Mouse (Mus musculus) heart, embryonic 15.5 days (tissue): Measurements from ENCODE around the gene Dlk2. TPM values are rescaled to one million over a fixed set of nuclear protein-coding genes. Genes with fewer than 3 reads are reported as not detected.
A peak's percentile ranks its signal among the peaks of the same experiment; 100 is the strongest.

Source experiments
- ATAC-seq: fragments of 200-750 bp; cut with Nextera tagmentation; replicated peaks from 2 replicates; pipeline ENCODE4 v1.8.0; 2017; ENCODE audit warnings: low read depth, moderate TSS enrichment; ENCODE audit not compliant: insufficient number of reproducible peaks, insufficient read depth, low FRiP score
- H3K27ac ChIP-seq: fragments of 300-500 bp; sonication (generic); 2 replicates; pipeline ENCODE4 v1.5.1; 2015; ENCODE audit warnings: mild to moderate bottlenecking, inconsistent platforms
- H3K27me3 ChIP-seq: fragments of 300-500 bp; sonication (generic); 2 replicates; pipeline ENCODE4 v1.6.1; 2015; ENCODE audit warnings: inconsistent platforms
- H3K36me3 ChIP-seq: fragments of 300-500 bp; sonication (generic); 2 replicates; pipeline ENCODE4 v1.6.1; 2015; ENCODE audit warnings: mild to moderate bottlenecking, inconsistent platforms
- H3K4me1 ChIP-seq: fragments of 300-500 bp; sonication (generic); replicated peaks from 2 replicates; pipeline ENCODE4 v1.6.1; 2015; ENCODE audit warnings: inconsistent platforms
- H3K4me2 ChIP-seq: fragments of 300-500 bp; sonication (generic); 2 replicates; pipeline ENCODE4 v1.6.1; 2015; ENCODE audit warnings: inconsistent platforms, mild to moderate bottlenecking, moderate library complexity
- H3K4me3 ChIP-seq: fragments of 300-500 bp; sonication (generic); 2 replicates; pipeline ENCODE4 v1.5.1; 2015; ENCODE audit warnings: mild to moderate bottlenecking, inconsistent platforms
- H3K9ac ChIP-seq: fragments of 300-500 bp; sonication (generic); 2 replicates; pipeline ENCODE4 v1.6.1; 2015; ENCODE audit warnings: mild to moderate bottlenecking, inconsistent platforms
- H3K9me3 ChIP-seq: fragments of 300-500 bp; sonication (generic); replicated peaks from 2 replicates; pipeline ENCODE4 v1.6.1; 2016; ENCODE audit warnings: inconsistent platforms
- WGBS: fragments of 180-500 bp; shearing (Covaris S2); methylation state at CpG from one replicate; pipeline ENCODE4 v1.1.7; 2015; ENCODE audit warnings: mixed read lengths; 5-methylcytosine and 5-hydroxymethylcytosine counted together
- polyA plus RNA-seq: library from polyadenylated mRNA; unstranded; fragments of >200 nt; fragmentation: Nextera tagmentation; extraction: Ambion mirVana; gene quantifications from 2 replicates; pipeline ENCODE4 v1.2.1, GENCODE M21; 2015

Gene Dlk2
- polyA plus RNA-seq, 1 experiment from 2014 or later = 0.49 TPM

DNA sequence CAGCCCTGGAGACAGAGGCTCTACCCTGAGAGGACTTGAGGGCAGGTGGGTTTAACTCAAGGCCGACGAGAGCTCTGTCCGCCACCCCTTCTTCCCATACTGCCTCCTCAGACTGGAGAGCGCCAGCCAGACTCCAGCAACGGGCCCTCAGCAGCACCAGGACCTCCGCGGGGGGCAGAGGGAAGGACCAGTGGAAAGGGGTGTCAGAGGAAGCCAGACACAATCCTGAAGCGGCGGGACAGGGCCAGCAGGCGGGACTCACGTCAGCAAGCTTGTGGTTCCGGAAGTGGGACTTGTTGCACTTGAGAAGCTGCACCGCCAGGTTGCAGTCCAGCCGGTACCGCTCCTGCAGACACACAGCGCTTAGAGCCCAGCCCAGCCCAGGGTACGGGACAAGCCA is 37.5 kb upstream of the Dlk2 start:
- Histone ChIP-seq H3K36me3 (peaks cover 59% of the 10 kb centered on the region), H3K4me1 (0 out of 2 replicates have a peak, but pooled peaks cover 2% of the 10 kb centered on the region), H3K9ac (no peak overlapping the region), H3K9me3 (no peaks in the 10 kb centered on the region), H3K27me3 (peaks cover 9% of the 10 kb centered on the region), H3K4me2 (no peak overlapping the region), H3K4me3 (no peak overlapping the region), H3K27ac (peak overlapping the region; percentile 23; the same call in 1 of the 2 replicates)
- 82% methylated on average over 17 of the region's 17 CpGs for WGBS
- ATAC-seq = no peak

DNA sequence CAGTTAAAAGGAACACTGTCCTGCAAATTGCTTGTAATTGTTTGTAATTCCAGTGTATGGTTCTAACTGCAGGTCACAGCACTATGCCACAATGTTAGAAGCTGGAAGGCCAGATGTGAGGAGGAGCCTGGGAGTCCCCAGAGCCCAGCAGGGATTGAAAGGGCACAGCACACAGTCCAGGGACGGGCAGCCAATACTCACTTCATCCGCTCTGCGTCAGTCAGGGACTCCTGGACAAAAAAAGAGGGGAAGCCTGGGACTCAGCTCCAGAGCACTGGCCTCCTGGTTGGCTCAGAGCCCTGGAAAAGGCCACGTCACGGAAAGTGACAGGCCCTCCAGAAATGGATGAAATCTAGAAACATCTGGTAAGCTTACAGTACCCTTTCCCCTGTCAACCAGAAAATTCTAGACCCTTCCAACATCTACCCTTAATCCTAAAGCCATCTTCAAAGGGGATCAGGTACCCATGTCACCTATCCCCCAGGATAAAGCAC is 35.0 kb upstream of the Dlk2 start:
- ATAC-seq = no peak
- peaks cover 14% of the 10 kb centered on the region for H3K4me1 ChIP-seq
- no peaks in the 10 kb centered on the region for H3K9me3 ChIP-seq
- H3K9ac ChIP-seq = no peak overlapping the region
- peaks cover 65% of the 10 kb centered on the region for H3K36me3 ChIP-seq
- no peak overlapping the region for H3K27ac ChIP-seq
- no peak overlapping the region for H3K4me2 ChIP-seq
- no peak overlapping the region for H3K4me3 ChIP-seq
- no peaks in the 10 kb centered on the region for H3K27me3 ChIP-seq
- WGBS = 84% methylated on average over 5 of the region's 5 CpGs

DNA sequence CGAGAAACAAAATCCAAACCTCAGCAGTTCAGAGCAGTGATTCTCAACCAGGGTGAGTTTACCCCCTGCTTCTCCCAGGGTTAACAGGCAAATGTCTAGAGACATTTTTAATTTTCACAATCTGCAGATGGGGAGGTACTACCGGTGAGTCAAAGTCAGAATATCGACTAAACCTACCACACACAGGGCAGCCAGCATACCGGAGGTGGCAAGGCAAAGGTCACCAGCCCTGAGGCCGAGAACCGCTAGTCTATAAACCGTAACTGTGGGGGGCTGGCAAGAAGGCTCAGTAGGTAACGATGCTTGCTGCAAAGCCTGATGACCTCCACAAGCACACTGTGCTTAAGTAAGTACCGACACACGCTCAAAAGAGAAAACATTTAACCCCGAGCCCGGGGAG is 31.7 kb upstream of the Dlk2 start:
- WGBS = 85% methylated on average over 12 of the region's 12 CpGs
- peaks cover 34% of the 10 kb centered on the region for H3K4me1 ChIP-seq
- no peak overlapping the region for H3K27ac ChIP-seq
- no peak for ATAC-seq
- H3K9ac ChIP-seq = no peak overlapping the region
- H3K9me3 ChIP-seq = no peaks in the 10 kb centered on the region
- no peak overlapping the region for H3K4me2 ChIP-seq
- no peak overlapping the region for H3K4me3 ChIP-seq
- H3K36me3 ChIP-seq = peaks cover 47% of the 10 kb centered on the region
- no peaks in the 10 kb centered on the region for H3K27me3 ChIP-seq

GRCm38 (mm10) chr17:46265918-46266618 is 31.2 kb upstream of the Dlk2 start:
- Histone ChIP-seq H3K4me3 (no peak overlapping the region), H3K4me1 (peaks cover 32% of the 10 kb centered on the region), H3K27me3 (no peaks in the 10 kb centered on the region), H3K27ac (peak overlapping the region; percentile 49), H3K36me3 (peaks cover 47% of the 10 kb centered on the region), H3K9ac (no peak overlapping the region), H3K9me3 (no peaks in the 10 kb centered on the region), H3K4me2 (no peak overlapping the region)
- WGBS = 18% methylated on average over 14 of the region's 14 CpGs
- ATAC-seq = peak; percentile 23; the same call in 1 of the 2 replicates

DNA sequence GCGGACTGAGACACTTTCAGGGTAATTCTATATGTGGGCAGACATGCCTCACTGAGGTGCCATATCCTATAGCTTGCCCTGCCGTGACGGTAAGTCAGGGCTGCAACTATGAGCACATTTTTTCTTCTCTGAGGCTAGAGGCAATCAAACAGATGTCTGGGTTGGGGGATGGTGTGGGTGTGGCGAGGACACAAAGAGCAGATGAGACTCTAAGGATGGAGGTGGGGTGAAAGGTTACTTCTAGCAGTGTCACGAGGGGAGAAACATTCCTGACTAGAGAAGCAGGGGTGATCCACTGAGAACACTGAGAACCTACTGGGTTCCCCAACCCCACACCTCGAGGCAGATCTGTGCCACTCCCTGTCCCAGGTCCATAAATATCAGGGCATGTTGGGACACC is 30.2 kb upstream of the Dlk2 start:
- Histone ChIP-seq H3K4me2 (no peak overlapping the region), H3K4me1 (peaks cover 33% of the 10 kb centered on the region), H3K9ac (no peak overlapping the region), H3K27ac (no peak overlapping the region), H3K27me3 (no peaks in the 10 kb centered on the region), H3K9me3 (no peaks in the 10 kb centered on the region), H3K4me3 (no peak overlapping the region), H3K36me3 (peaks cover 44% of the 10 kb centered on the region)
- 70% methylated on average over 6 of the region's 6 CpGs for WGBS
- no peak for ATAC-seq

- ATAC-seq = no peak
- H3K4me2 ChIP-seq = no peak overlapping the region
- peaks cover 36% of the 10 kb centered on the region for H3K4me1 ChIP-seq
- no peaks in the 10 kb centered on the region for H3K27me3 ChIP-seq
- H3K4me3 ChIP-seq = no peak overlapping the region
- no peak overlapping the region for H3K9ac ChIP-seq
- H3K9me3 ChIP-seq = no peaks in the 10 kb centered on the region
- no peak overlapping the region for H3K27ac ChIP-seq
- 76% methylated on average over 7 of the region's 7 CpGs for WGBS
- peaks cover 39% of the 10 kb centered on the region for H3K36me3 ChIP-seq
Measured at GRCm38 (mm10) chr17:46267511-46267910, 29.7 kb upstream of the Dlk2 start.

DNA sequence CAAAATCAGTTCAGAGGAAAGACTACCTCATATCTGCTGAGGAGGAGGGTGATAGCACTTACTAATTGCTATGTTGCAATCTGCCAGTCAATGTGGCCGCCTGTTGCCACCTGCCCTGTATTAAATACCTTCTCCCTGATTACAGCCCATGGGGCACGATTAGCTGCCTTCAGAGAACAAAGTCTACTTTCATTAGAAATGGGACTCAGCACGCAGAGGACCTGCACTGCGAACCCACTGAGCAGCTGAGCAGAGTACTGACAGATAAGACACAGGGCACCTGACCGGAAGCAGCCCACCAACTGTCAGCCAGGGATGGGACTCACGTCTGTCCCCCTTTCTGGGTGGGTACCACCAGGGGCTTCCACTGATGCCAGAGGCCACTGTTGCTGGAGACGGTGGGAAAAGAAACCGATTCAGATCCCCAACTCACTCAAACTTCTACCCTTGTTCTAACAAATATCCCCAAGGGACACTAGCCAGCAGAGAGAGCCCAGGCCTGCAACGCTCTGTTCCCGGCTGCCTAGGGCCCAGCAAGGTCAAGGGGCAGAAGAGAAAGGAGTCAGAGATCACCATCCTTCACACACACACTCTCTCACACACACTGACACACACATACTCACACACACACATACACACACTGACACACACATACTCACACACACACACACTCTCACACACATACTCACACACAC is 29.0 kb upstream of the Dlk2 start:
- no peak for ATAC-seq
- no peak overlapping the region for H3K4me3 ChIP-seq
- no peak overlapping the region for H3K9ac ChIP-seq
- H3K27me3 ChIP-seq = no peaks in the 10 kb centered on the region
- no peak overlapping the region for H3K27ac ChIP-seq
- 62% methylated on average over 10 of the region's 10 CpGs for WGBS
- H3K4me1 ChIP-seq = peaks cover 43% of the 10 kb centered on the region
- H3K36me3 ChIP-seq = peaks cover 32% of the 10 kb centered on the region
- H3K4me2 ChIP-seq = no peak overlapping the region
- no peaks in the 10 kb centered on the region for H3K9me3 ChIP-seq

DNA sequence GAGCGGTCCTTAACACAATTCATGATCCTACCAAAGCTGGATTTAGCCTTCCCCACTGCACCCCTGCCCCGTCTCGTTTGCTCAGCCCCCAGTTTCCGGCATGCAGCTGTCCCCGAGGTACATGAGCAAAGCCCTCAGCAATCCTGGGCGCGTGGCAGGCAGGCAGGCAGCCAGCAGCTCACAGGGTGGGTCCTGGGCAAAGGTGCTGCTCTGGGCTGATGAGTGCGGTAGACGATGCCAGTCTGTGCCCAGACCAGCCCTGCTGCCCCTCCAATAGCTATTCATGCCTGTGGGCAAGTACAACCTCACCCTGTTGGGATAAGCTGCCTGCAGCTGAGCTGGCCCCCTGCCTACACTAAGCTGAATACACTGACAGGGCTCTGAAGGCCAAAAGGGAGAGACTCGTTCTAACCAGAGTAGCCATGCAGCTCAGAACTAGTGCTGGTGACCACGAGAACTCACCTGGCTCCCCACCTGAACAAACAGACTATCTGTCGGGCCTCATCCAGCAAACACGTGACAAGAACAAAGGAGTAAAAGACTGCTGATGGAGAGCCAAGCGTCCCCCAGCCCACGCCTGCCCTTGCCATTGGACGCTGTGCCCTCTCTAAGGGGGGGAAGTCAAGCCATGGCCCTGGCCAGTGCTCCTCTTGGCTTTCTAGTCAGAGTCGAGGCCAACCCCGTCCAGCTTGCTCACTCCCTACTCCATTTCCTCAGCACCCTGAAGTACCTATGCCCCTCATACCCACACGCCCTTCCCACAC is 27.3 kb upstream of the Dlk2 start:
- Histone ChIP-seq H3K4me1 (peaks cover 58% of the 10 kb centered on the region), H3K36me3 (peaks cover 16% of the 10 kb centered on the region), H3K9me3 (no peaks in the 10 kb centered on the region), H3K27me3 (no peaks in the 10 kb centered on the region), H3K4me2 (no peak overlapping the region), H3K27ac (no peak overlapping the region), H3K4me3 (no peak overlapping the region), H3K9ac (no peak overlapping the region)
- 79% methylated on average over 19 of the region's 19 CpGs for WGBS
- ATAC-seq = no peak

GRCm38 (mm10) chr17:46272058-46272457 is 25.2 kb upstream of the Dlk2 start:
- Histone ChIP-seq H3K4me2 (no peak overlapping the region), H3K4me3 (no peak overlapping the region), H3K27ac (no peak overlapping the region), H3K9ac (no peak overlapping the region), H3K36me3 (peaks cover 16% of the 10 kb centered on the region), H3K27me3 (no peaks in the 10 kb centered on the region), H3K4me1 (peaks cover 51% of the 10 kb centered on the region), H3K9me3 (no peaks in the 10 kb centered on the region)
- ATAC-seq = no peak
- WGBS = 76% methylated on average over 2 of the region's 2 CpGs

GRCm38 (mm10) chr17:46272675-46273074 is 24.5 kb upstream of the Dlk2 start:
- H3K9me3 ChIP-seq = no peaks in the 10 kb centered on the region
- WGBS = 74% methylated on average over 5 of the region's 5 CpGs
- no peak overlapping the region for H3K9ac ChIP-seq
- 0 out of 2 replicates have a peak, but pooled peaks have one; percentile 40 for ATAC-seq
- H3K36me3 ChIP-seq = peaks cover 16% of the 10 kb centered on the region
- H3K4me3 ChIP-seq = no peak overlapping the region
- H3K4me1 ChIP-seq = peaks cover 53% of the 10 kb centered on the region
- H3K27me3 ChIP-seq = no peaks in the 10 kb centered on the region
- no peak overlapping the region for H3K27ac ChIP-seq
- no peak overlapping the region for H3K4me2 ChIP-seq

- 36% methylated on average over 1 of the region's 1 CpGs for WGBS
- Histone ChIP-seq H3K27ac (peak overlapping the region; percentile 73), H3K4me3 (no peak overlapping the region), H3K4me1 (peaks cover 53% of the 10 kb centered on the region), H3K9me3 (no peaks in the 10 kb centered on the region), H3K9ac (no peak overlapping the region), H3K36me3 (peaks cover 22% of the 10 kb centered on the region), H3K27me3 (no peaks in the 10 kb centered on the region), H3K4me2 (no peak overlapping the region)
- no peak for ATAC-seq
Measured at GRCm38 (mm10) chr17:46273803-46274236, 23.4 kb upstream of the Dlk2 start.
